Mouse (Mus musculus): Measurements from ENCODE around the gene Unc119b.

GRCm38 (mm10) chr5:115158040-115158983 lies 23.5 kb upstream of the Unc119b start, which contains the start of gene Mlec:
- peak; percentile 21; the same call in 1 of the 2 replicates for TF ChIP-seq CTCF (IDR thresholded peaks at IDR 0.05; ENCODE audit: low read depth)
- peak; percentile 74; the same call in 1 of the 2 replicates for TF ChIP-seq EP300 (IDR thresholded peaks at IDR 0.05; ENCODE audit: low read depth)

Measured in liver, postnatal 0 days (tissue).